Mouse (Mus musculus) layer of hippocampus, adult 8-10 months (tissue): ENCODE results near the gene Polrmt. TPM values are rescaled to one million over a fixed set of nuclear protein-coding genes. Genes with fewer than 3 reads are reported as not detected.
"Not testable (repeated sequence)": the region's sequence is repeated elsewhere in the genome, so short reads cannot be mapped to it uniquely, and the experiment has no call there.

Source experiments
- DNase-seq, 2 experiments: peaks; one replicate each; pipeline ENCODE4 v3.0.0; 2022; ENCODE audit warnings: low spot score in 2 of 2
- total RNA-seq, 4 experiments: library from RNA; stranded (reverse); gene quantifications; 2 replicates each; pipeline ENCODE4 v1.2.4; 2022

Polrmt gene
- total RNA-seq, 4 experiments from 2014 or later, result 44.5 to 58.2 (median 51.3) TPM

GRCm38 (mm10) chr10:79774486-79775279, 28.3 kb upstream of the Polrmt start:
- no peak for DNase-seq

GRCm38 (mm10) chr10:79773208-79773607, 26.8 kb upstream of the Polrmt start:
- no peak for DNase-seq

GRCm38 (mm10) chr10:79772320-79772719, 25.9 kb upstream of the Polrmt start:
- DNase-seq, result no peak

- no peak for DNase-seq
Observed at GRCm38 (mm10) chr10:79769329-79769728, 22.9 kb upstream of the Polrmt start.

- peak; percentile 69 to 77 for DNase-seq
Observed at GRCm38 (mm10) chr10:79768400-79768799, 22.0 kb upstream of the Polrmt start.

GRCm38 (mm10) chr10:79767372-79768244, 21.2 kb upstream of the Polrmt start:
- peak; percentile 95 to 96 for DNase-seq

- DNase-seq, result peak; percentile 98 to 99
Observed at GRCm38 (mm10) chr10:79766508-79767325, 20.3 kb upstream of the Polrmt start, which contains the start of gene Rnf126. Rnf126 (minus strand) TSS chr10:79766952.

- DNase-seq, result peak in 1 of 2 experiments; percentile 38
Observed at GRCm38 (mm10) chr10:79766001-79766507, 19.7 kb upstream of the Polrmt start.

- no peak for DNase-seq
Observed at GRCm38 (mm10) chr10:79765228-79765745, 18.9 kb upstream of the Polrmt start.

- no peak for DNase-seq
Observed at GRCm38 (mm10) chr10:79764234-79764633, 17.9 kb upstream of the Polrmt start.

GRCm38 (mm10) chr10:79762875-79763274, 16.5 kb upstream of the Polrmt start:
- no peak for DNase-seq

- no peak for DNase-seq
Observed at GRCm38 (mm10) chr10:79760603-79761143, 14.3 kb upstream of the Polrmt start.

- not testable (repeated sequence) for DNase-seq
Observed at GRCm38 (mm10) chr10:79759675-79760074, 13.3 kb upstream of the Polrmt start.

- DNase-seq, result no peak
Observed at GRCm38 (mm10) chr10:79756660-79757059, 10.3 kb upstream of the Polrmt start.

- no peak for DNase-seq
Observed at GRCm38 (mm10) chr10:79755854-79756253, 9.5 kb upstream of the Polrmt start.

GRCm38 (mm10) chr10:79754856-79755516, 8.6 kb upstream of the Polrmt start, which contains the start of gene Fgf22:
Fgf22 (plus strand) TSS chr10:79755076.
- DNase-seq, result peak; percentile 68 to 70

GRCm38 (mm10) chr10:79748496-79748895, 2.1 kb upstream of the Polrmt start:
- DNase-seq, result no peak

GRCm38 (mm10) chr10:79746774-79747151, 382 bp upstream of the Polrmt start:
- no peak for DNase-seq

GRCm38 (mm10) chr10:79745411-79745810, 970 bp downstream of the Polrmt start:
- no peak for DNase-seq
